Mouse (Mus musculus): ENCODE measurements around the gene Vmn2r31. TPM values are rescaled to one million over a fixed set of nuclear protein-coding genes. Genes with fewer than 3 reads are reported as not detected.
"Not testable (repeated sequence)": the region's sequence is repeated elsewhere in the genome, so short reads cannot be mapped to it uniquely, and the experiment has no call there.

Vmn2r31 gene
- polyA plus RNA-seq (2014; fragmentation: Nextera tagmentation; extraction: Ambion mirVana): not detected in 2 replicates

GRCm38 (mm10) chr7:7399603-7400002 is at the start of gene Vmn2r31:
Gene Vmn2r31 (minus strand): TSS chr7:7399703.
- not testable (repeated sequence) for H3K36me3 ChIP-seq (ENCODE audit: control insufficient read depth, insufficient read depth, low read length); H3K4me2 ChIP-seq (replicated peaks; ENCODE audit: low read depth, low read length); H3K9me3 ChIP-seq (ENCODE audit: control insufficient read depth, low read length); H3K4me1 ChIP-seq (ENCODE audit: control insufficient read depth, insufficient read depth, low read length); H3K9ac ChIP-seq (ENCODE audit: low read depth, low read length); ATAC-seq (ENCODE audit: low FRiP score, low TSS enrichment); H3K27me3 ChIP-seq (ENCODE audit: control insufficient read depth, insufficient read depth, low read length); H3K4me3 ChIP-seq (ENCODE audit: low read length); H3K27ac ChIP-seq (ENCODE audit: low read depth, low read length)

- 45% methylated on average over 12 of the region's 12 CpGs for WGBS
- H3K4me3 ChIP-seq (ENCODE audit: low read length); H3K4me2 ChIP-seq (replicated peaks; ENCODE audit: low read depth, low read length): not testable (repeated sequence)
Observed at GRCm38 (mm10) chr7:7374431-7374830, 25.1 kb downstream of the Vmn2r31 start, which contains the start of gene Gm45783. Gene Gm45783 (minus strand): TSS chr7:7374573.

DNA sequence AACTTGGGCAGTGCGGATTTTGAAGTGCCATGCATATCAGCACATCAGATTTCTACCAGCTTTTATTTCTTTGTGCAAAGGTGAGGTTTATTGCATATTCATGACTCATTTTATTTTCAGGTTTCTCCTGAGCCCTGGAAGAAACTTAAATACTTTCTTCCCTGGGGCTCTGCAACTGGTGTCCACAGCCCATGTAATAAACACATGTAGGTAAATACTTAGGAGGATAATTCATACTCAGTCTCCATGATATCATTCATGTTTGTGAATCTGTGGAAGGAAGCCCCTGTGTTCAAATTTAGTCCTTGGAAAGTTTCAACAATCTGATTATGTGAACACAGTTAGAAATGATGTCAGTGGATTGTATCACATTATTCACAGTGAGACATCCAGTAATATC is 62.0 kb downstream of the Vmn2r31 start, which contains the start of gene Vmn2r30:
Gene Vmn2r30, minus strand, starts transcription at position 101 of the 400 bp plus-strand sequence.
- no CpG with 5 or more reads among the region's 1 CpGs for WGBS

More at GRCm38 (mm10) chr7:7374431-7374830, 25.1 kb downstream of the Vmn2r31 start, which contains the start of gene Gm45783:
- not testable (repeated sequence) for H3K4me1 ChIP-seq (ENCODE audit: control insufficient read depth, insufficient read depth, low read length); H3K27me3 ChIP-seq (ENCODE audit: control insufficient read depth, insufficient read depth, low read length); ATAC-seq (ENCODE audit: low FRiP score, low TSS enrichment); H3K9me3 ChIP-seq (ENCODE audit: control insufficient read depth, low read length); H3K9ac ChIP-seq (ENCODE audit: low read depth, low read length); H3K36me3 ChIP-seq (ENCODE audit: control insufficient read depth, insufficient read depth, low read length); H3K27ac ChIP-seq (ENCODE audit: low read depth, low read length)

More for the DNA sequence above, 62.0 kb downstream of the Vmn2r31 start, which contains the start of gene Vmn2r30:
- H3K4me1 ChIP-seq (ENCODE audit: control insufficient read depth, insufficient read depth, low read length); H3K9ac ChIP-seq (ENCODE audit: low read depth, low read length); H3K36me3 ChIP-seq (ENCODE audit: control insufficient read depth, insufficient read depth, low read length); H3K4me2 ChIP-seq (replicated peaks; ENCODE audit: low read depth, low read length); H3K27me3 ChIP-seq (ENCODE audit: control insufficient read depth, insufficient read depth, low read length); H3K4me3 ChIP-seq (ENCODE audit: low read length); H3K27ac ChIP-seq (ENCODE audit: low read depth, low read length); ATAC-seq (ENCODE audit: low FRiP score, low TSS enrichment); H3K9me3 ChIP-seq (ENCODE audit: control insufficient read depth, low read length): not testable (repeated sequence)

Other genes starting within 250 kb of the Vmn2r31 start
- gene Zfp418, start 228.4 kb downstream of the Vmn2r31 start, polyA plus RNA-seq (2014; fragmentation: Nextera tagmentation; extraction: Ambion mirVana): 2.2 and 3.5 TPM in 2 replicates
- 6.9 and 9.2 TPM in 2 replicates for gene Zfp772, start 189.7 kb downstream of the Vmn2r31 start, polyA plus RNA-seq (2014; fragmentation: Nextera tagmentation; extraction: Ambion mirVana)
- 0.14 and 0.20 TPM in 2 replicates for gene Vmn2r29, start 152.4 kb downstream of the Vmn2r31 start, polyA plus RNA-seq (2014; fragmentation: Nextera tagmentation; extraction: Ambion mirVana)
- gene Gm45844, start 121.4 kb downstream of the Vmn2r31 start, polyA plus RNA-seq (2014; fragmentation: Nextera tagmentation; extraction: Ambion mirVana): 3.8 and 5.6 TPM in 2 replicates
- 25.6 and 39.0 TPM in 2 replicates for gene Clcn4, start 98.9 kb downstream of the Vmn2r31 start, polyA plus RNA-seq (2014; fragmentation: Nextera tagmentation; extraction: Ambion mirVana)
- not detected in 2 replicates for gene Vmn2r30, start 62.1 kb downstream of the Vmn2r31 start, polyA plus RNA-seq (2014; fragmentation: Nextera tagmentation; extraction: Ambion mirVana)
- not detected in 2 replicates for gene Gm45783, start 25.1 kb downstream of the Vmn2r31 start, polyA plus RNA-seq (2014; fragmentation: Nextera tagmentation; extraction: Ambion mirVana)
- gene Vmn2r32, start 80.3 kb upstream of the Vmn2r31 start, polyA plus RNA-seq (2014; fragmentation: Nextera tagmentation; extraction: Ambion mirVana): not detected in 2 replicates
- gene Vmn2r33, start 167.1 kb upstream of the Vmn2r31 start, polyA plus RNA-seq (2014; fragmentation: Nextera tagmentation; extraction: Ambion mirVana): 0.09 TPM in 1 of 2 replicates, not detected in the other

All from kidney, embryonic 14.5 days (tissue).